Mouse (Mus musculus): Measurements from ENCODE around the gene Timp3. TPM values are rescaled to one million over a fixed set of nuclear protein-coding genes. Genes with fewer than 3 reads are reported as not detected.

Gene Timp3
- polyA plus RNA-seq, 1 experiment: 30.5 TPM

GRCm38 (mm10) chr10:86381150-86381921 lies 81.2 kb downstream of the Timp3 start:
- Histone ChIP-seq H3K36me3 (ENCODE audit: control insufficient read depth, insufficient read depth, low read length) (no peaks in the 10 kb centered on the region), H3K4me1 (replicated peaks; ENCODE audit: control insufficient read depth, insufficient read depth, low read length) (no peaks in the 10 kb centered on the region; the same call in 1 of the 2 replicates), H3K4me3 (ENCODE audit: control insufficient read depth, insufficient read depth, low read length) (no peak overlapping the region), H3K27me3 (ENCODE audit: control insufficient read depth, insufficient read depth, low read length) (no peaks in the 10 kb centered on the region), H3K27ac (ENCODE audit: control insufficient read depth, insufficient read depth, low read length) (no peak overlapping the region)
- WGBS: 90% methylated on average over 9 of the region's 9 CpGs
- TF ChIP-seq POLR2A (IDR thresholded peaks at IDR 0.05; ENCODE audit: control insufficient read depth, extremely low read depth, insufficient read depth, low read length, poor library complexity): no peak
- TF ChIP-seq CTCF (IDR thresholded peaks at IDR 0.05; ENCODE audit: borderline replicate concordance, control insufficient read depth, extremely low read depth, insufficient read depth, low read length, poor library complexity): no peak
- no peak for DNase-seq

GRCm38 (mm10) chr10:86381922-86382260 lies 81.7 kb downstream of the Timp3 start:
- TF ChIP-seq POLR2A (IDR thresholded peaks at IDR 0.05; ENCODE audit: control insufficient read depth, extremely low read depth, insufficient read depth, low read length, poor library complexity) (no peak), CTCF (IDR thresholded peaks at IDR 0.05; ENCODE audit: borderline replicate concordance, control insufficient read depth, extremely low read depth, insufficient read depth, low read length, poor library complexity) (no peak)
- Histone ChIP-seq H3K4me1 (replicated peaks; ENCODE audit: control insufficient read depth, insufficient read depth, low read length) (no peaks in the 10 kb centered on the region; the same call in 1 of the 2 replicates), H3K4me3 (ENCODE audit: control insufficient read depth, insufficient read depth, low read length) (no peak overlapping the region), H3K36me3 (ENCODE audit: control insufficient read depth, insufficient read depth, low read length) (no peaks in the 10 kb centered on the region), H3K27ac (ENCODE audit: control insufficient read depth, insufficient read depth, low read length) (no peak overlapping the region), H3K27me3 (ENCODE audit: control insufficient read depth, insufficient read depth, low read length) (no peaks in the 10 kb centered on the region)
- WGBS: 69% methylated on average over 2 of the region's 2 CpGs
- DNase-seq: no peak

GRCm38 (mm10) chr10:86384655-86385054 lies 84.5 kb downstream of the Timp3 start:
- Histone ChIP-seq H3K4me3 (ENCODE audit: control insufficient read depth, insufficient read depth, low read length) (no peak overlapping the region), H3K4me1 (replicated peaks; ENCODE audit: control insufficient read depth, insufficient read depth, low read length) (peaks cover 6% of the 10 kb centered on the region; the same call in 1 of the 2 replicates), H3K27me3 (ENCODE audit: control insufficient read depth, insufficient read depth, low read length) (no peaks in the 10 kb centered on the region), H3K27ac (ENCODE audit: control insufficient read depth, insufficient read depth, low read length) (no peak overlapping the region), H3K36me3 (ENCODE audit: control insufficient read depth, insufficient read depth, low read length) (no peaks in the 10 kb centered on the region)
- no peak for TF ChIP-seq CTCF (IDR thresholded peaks at IDR 0.05; ENCODE audit: borderline replicate concordance, control insufficient read depth, extremely low read depth, insufficient read depth, low read length, poor library complexity)
- TF ChIP-seq POLR2A (IDR thresholded peaks at IDR 0.05; ENCODE audit: control insufficient read depth, extremely low read depth, insufficient read depth, low read length, poor library complexity): no peak
- DNase-seq: no peak
- WGBS: 94% methylated on average over 2 of the region's 2 CpGs

- no peak overlapping the region for H3K4me3 ChIP-seq (ENCODE audit: control insufficient read depth, insufficient read depth, low read length)
- no peaks in the 10 kb centered on the region for H3K36me3 ChIP-seq (ENCODE audit: control insufficient read depth, insufficient read depth, low read length)
- TF ChIP-seq POLR2A (IDR thresholded peaks at IDR 0.05; ENCODE audit: control insufficient read depth, extremely low read depth, insufficient read depth, low read length, poor library complexity): no peak
- TF ChIP-seq CTCF (IDR thresholded peaks at IDR 0.05; ENCODE audit: borderline replicate concordance, control insufficient read depth, extremely low read depth, insufficient read depth, low read length, poor library complexity): no peak
- WGBS: 5% methylated on average over 4 of the region's 4 CpGs
- H3K27ac ChIP-seq (ENCODE audit: control insufficient read depth, insufficient read depth, low read length): no peak overlapping the region
- DNase-seq: peak; percentile 13
- peaks cover 6% of the 10 kb centered on the region; the same call in 1 of the 2 replicates for H3K4me1 ChIP-seq (replicated peaks; ENCODE audit: control insufficient read depth, insufficient read depth, low read length)
- no peaks in the 10 kb centered on the region for H3K27me3 ChIP-seq (ENCODE audit: control insufficient read depth, insufficient read depth, low read length)
Observed at GRCm38 (mm10) chr10:86385656-86386055, 85.5 kb downstream of the Timp3 start.

GRCm38 (mm10) chr10:86386232-86386631 lies 86.1 kb downstream of the Timp3 start:
- no peak for TF ChIP-seq POLR2A (IDR thresholded peaks at IDR 0.05; ENCODE audit: control insufficient read depth, extremely low read depth, insufficient read depth, low read length, poor library complexity)
- TF ChIP-seq CTCF (IDR thresholded peaks at IDR 0.05; ENCODE audit: borderline replicate concordance, control insufficient read depth, extremely low read depth, insufficient read depth, low read length, poor library complexity): no peak
- no peaks in the 10 kb centered on the region for H3K27me3 ChIP-seq (ENCODE audit: control insufficient read depth, insufficient read depth, low read length)
- 88% methylated on average over 4 of the region's 4 CpGs for WGBS
- no peak overlapping the region for H3K27ac ChIP-seq (ENCODE audit: control insufficient read depth, insufficient read depth, low read length)
- H3K4me1 ChIP-seq (replicated peaks; ENCODE audit: control insufficient read depth, insufficient read depth, low read length): peaks cover 6% of the 10 kb centered on the region; the same call in 1 of the 2 replicates
- no peak overlapping the region for H3K4me3 ChIP-seq (ENCODE audit: control insufficient read depth, insufficient read depth, low read length)
- no peak for DNase-seq
- H3K36me3 ChIP-seq (ENCODE audit: control insufficient read depth, insufficient read depth, low read length): no peaks in the 10 kb centered on the region

GRCm38 (mm10) chr10:86387821-86388440 lies 87.8 kb downstream of the Timp3 start:
- Histone ChIP-seq H3K27me3 (ENCODE audit: control insufficient read depth, insufficient read depth, low read length) (no peaks in the 10 kb centered on the region), H3K27ac (ENCODE audit: control insufficient read depth, insufficient read depth, low read length) (no peak overlapping the region), H3K4me3 (ENCODE audit: control insufficient read depth, insufficient read depth, low read length) (no peak overlapping the region), H3K4me1 (replicated peaks; ENCODE audit: control insufficient read depth, insufficient read depth, low read length) (peaks cover 6% of the 10 kb centered on the region; the same call in 1 of the 2 replicates), H3K36me3 (ENCODE audit: control insufficient read depth, insufficient read depth, low read length) (no peaks in the 10 kb centered on the region)
- no peak for TF ChIP-seq POLR2A (IDR thresholded peaks at IDR 0.05; ENCODE audit: control insufficient read depth, extremely low read depth, insufficient read depth, low read length, poor library complexity)
- no peak for TF ChIP-seq CTCF (IDR thresholded peaks at IDR 0.05; ENCODE audit: borderline replicate concordance, control insufficient read depth, extremely low read depth, insufficient read depth, low read length, poor library complexity)
- WGBS: 48% methylated on average over 5 of the region's 5 CpGs
- DNase-seq: no peak

Measured in thymus, adult 2 months (tissue).